Mouse (Mus musculus) intestine, postnatal 0 days (tissue): ENCODE results near the gene Nabp2. TPM values are rescaled to one million over a fixed set of nuclear protein-coding genes. Genes with fewer than 3 reads are reported as not detected.

Source experiments
- ATAC-seq: fragments of 200-750 bp; cut with Nextera tagmentation; 2 replicates; pipeline ENCODE4 v1.8.0; 2017; ENCODE audit warnings: mild to moderate bottlenecking, moderate TSS enrichment, moderate library complexity
- H3K27ac ChIP-seq: fragments of 300-500 bp; sonication (generic); 2 replicates; pipeline ENCODE4 v1.5.1; 2014; ENCODE audit warnings: mild to moderate bottlenecking, low read depth, low read length, moderate library complexity
- H3K27me3 ChIP-seq: fragments of 300-500 bp; sonication (generic); replicated peaks from 2 replicates; pipeline ENCODE4 v1.6.1; 2014; ENCODE audit warnings: low read length, mixed read lengths; ENCODE audit not compliant: control insufficient read depth, insufficient read depth
- H3K36me3 ChIP-seq: fragments of 300-500 bp; sonication (generic); 2 replicates; pipeline ENCODE4 v1.6.1; 2014; ENCODE audit warnings: mild to moderate bottlenecking, moderate library complexity; ENCODE audit not compliant: control insufficient read depth, insufficient read depth
- H3K4me1 ChIP-seq: fragments of 300-500 bp; sonication (generic); replicated peaks from 2 replicates; pipeline ENCODE4 v1.6.1; 2014; ENCODE audit warnings: antibody characterized with exemption, low read length, mixed read lengths; ENCODE audit not compliant: control insufficient read depth, insufficient read depth
- H3K4me2 ChIP-seq: fragments of 300-500 bp; sonication (generic); replicated peaks from 2 replicates; pipeline ENCODE4 v1.6.1; 2014; ENCODE audit warnings: low read depth, mild to moderate bottlenecking, moderate library complexity
- H3K4me3 ChIP-seq: fragments of 300-500 bp; sonication (generic); 2 replicates; pipeline ENCODE4 v1.5.1; 2014; ENCODE audit warnings: low read depth, low read length
- H3K9ac ChIP-seq: fragments of 300-500 bp; sonication (generic); 2 replicates; pipeline ENCODE4 v1.6.1; 2014; ENCODE audit warnings: mild to moderate bottlenecking, low read depth, low read length
- H3K9me3 ChIP-seq: fragments of 300-500 bp; sonication (generic); 2 replicates; pipeline ENCODE4 v1.6.1; 2016; ENCODE audit warnings: mixed run types; ENCODE audit not compliant: control insufficient read depth
- CTCF ChIP-seq: sonication (generic); IDR thresholded peaks from 2 replicates; pipeline ENCODE4 v1.5.1; 2016; ENCODE audit warnings: low read depth, mild to moderate bottlenecking, control low read depth, antibody characterized with exemption, moderate library complexity
- WGBS: fragments of 180-500 bp; shearing (Covaris S2); extraction: QIAGEN DNeasy Blood & Tissue Kit; methylation state at CpG from one replicate; pipeline ENCODE4 v1.1.7; 2014; 5-methylcytosine and 5-hydroxymethylcytosine counted together
- polyA plus RNA-seq: library from polyadenylated mRNA; unstranded; fragments of >200 nt; fragmentation: Nextera tagmentation; extraction: Ambion mirVana; gene quantifications from 2 replicates; pipeline ENCODE4 v1.2.1, GENCODE M21; 2015

Gene Nabp2
- polyA plus RNA-seq, 1 experiment from 2014 or later: 82.5 TPM

DNA sequence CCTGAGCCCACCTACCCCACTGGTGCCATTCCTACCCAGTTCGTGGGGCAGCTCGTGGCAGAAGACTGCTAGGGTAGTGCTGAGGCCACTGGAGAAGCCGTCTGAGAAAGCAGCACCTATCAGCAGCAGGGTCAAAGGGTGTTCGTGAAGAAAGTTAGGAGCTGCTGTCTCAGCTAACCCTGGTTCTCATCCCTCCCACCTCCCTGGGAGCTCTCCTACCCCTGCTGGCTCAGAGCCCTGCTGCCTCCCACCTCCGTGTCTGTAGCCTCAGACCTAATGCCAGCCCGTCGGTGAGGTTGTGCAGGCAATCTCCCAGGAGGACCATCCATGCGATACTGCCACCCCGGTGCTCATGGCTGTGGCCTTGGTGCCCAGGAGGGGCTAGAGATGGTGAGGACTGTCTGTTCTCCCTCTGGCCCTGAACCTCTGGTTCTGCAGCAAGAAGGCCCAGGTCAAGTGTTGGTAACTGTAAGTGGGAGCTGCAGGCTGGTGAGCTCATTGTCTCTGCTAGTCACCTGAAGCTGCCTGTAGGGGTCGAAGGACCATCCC lies 14.5 kb downstream of the Nabp2 start:
- 64% methylated on average over 10 of the region's 10 CpGs for WGBS
- Histone ChIP-seq H3K27ac (0 out of 2 replicates have a peak overlapping the region, but pooled peaks have one; percentile 46), H3K36me3 (peaks cover 38% of the 10 kb centered on the region), H3K9ac (no peak overlapping the region), H3K4me2 (no peak overlapping the region), H3K27me3 (no peaks in the 10 kb centered on the region), H3K4me3 (no peak overlapping the region), H3K9me3 (no peaks in the 10 kb centered on the region), H3K4me1 (0 out of 2 replicates have a peak, but pooled peaks cover 3% of the 10 kb centered on the region)
- TF ChIP-seq CTCF: no peak
- ATAC-seq: no peak

DNA sequence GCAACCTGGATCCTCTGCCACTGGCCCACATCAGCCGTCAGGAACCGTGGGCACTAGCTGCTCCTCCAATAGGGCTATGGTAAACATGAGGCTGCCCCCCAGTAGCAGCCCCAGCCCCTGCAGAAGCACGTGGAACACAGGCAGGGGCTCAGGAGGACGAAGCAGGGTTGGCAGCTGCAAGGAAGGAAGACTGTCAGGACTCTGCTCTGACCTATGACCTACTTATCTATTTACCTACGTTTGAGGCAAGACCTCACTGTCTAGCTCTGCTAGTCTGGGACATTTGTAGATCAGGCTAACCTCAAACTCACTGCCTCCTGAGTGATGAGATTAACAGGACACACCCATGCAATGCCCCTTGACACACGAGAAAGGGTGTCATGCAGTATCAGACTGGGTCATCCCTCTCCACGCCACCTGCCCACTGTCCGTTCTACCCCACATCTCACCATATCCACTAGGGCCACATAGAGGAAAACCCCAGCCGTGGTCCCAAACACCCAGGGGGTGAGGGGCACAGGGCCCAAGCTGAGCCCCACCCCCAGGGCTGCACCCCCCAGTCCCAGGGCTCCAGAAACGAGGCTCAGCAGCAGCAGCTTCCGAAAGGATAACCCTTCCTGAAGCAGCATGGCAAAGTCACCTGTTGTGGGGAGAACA lies 15.1 kb downstream of the Nabp2 start:
- H3K27me3 ChIP-seq: no peaks in the 10 kb centered on the region
- no peak for ATAC-seq
- peak overlapping the region; percentile 46; the same call in 1 of the 2 replicates for H3K27ac ChIP-seq
- TF ChIP-seq CTCF: no peak
- peaks cover 44% of the 10 kb centered on the region for H3K36me3 ChIP-seq
- H3K9ac ChIP-seq: no peak overlapping the region
- no peaks in the 10 kb centered on the region for H3K9me3 ChIP-seq
- 44% methylated on average over 11 of the region's 11 CpGs for WGBS
- no peak overlapping the region for H3K4me2 ChIP-seq
- H3K4me1 ChIP-seq: 0 out of 2 replicates have a peak, but pooled peaks cover 3% of the 10 kb centered on the region
- H3K4me3 ChIP-seq: no peak overlapping the region

DNA sequence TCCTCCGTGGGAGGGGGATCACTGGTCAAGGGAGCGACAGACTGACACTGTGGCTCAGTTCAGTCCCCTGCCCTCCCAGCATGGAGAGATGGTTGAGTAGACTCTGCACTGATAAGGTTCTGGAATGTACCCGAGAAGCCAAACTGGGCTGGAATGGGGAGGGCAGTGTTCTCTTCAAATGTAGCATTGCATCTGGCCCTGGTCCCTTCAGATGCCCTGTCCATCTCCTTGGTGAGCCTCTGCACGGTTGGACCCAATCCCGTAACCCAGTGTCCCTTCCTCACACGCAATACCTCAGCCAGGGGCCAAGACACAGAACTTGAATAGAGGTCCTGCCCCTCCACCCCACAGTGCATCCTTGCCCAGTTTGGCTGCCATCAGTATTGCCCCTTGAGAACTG lies 19.4 kb downstream of the Nabp2 start:
- no peak for TF ChIP-seq CTCF

DNA sequence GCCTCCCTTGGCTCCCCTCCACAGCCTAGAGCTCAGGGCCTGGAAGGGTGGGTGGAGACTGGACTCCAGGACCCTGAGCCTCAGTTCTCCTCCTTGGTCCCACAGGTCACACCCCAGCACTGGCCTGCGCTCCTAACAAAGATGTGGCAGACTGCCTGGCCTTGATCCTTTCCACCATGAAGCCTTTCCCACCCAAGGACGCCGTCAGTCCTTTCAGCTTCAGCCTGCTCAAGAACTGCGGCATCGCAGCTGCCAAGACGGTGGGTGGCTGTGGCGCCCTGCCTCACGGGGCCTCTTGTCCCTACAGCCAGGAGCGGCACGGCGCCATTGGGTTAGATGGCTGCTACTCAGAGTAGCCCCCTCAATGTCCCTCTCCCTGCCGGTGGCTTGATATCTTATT lies 20.9 kb downstream of the Nabp2 start:
- ATAC-seq: no peak
- 88% methylated on average over 12 of the region's 12 CpGs for WGBS
- H3K4me3 ChIP-seq: no peak overlapping the region

More for the DNA sequence above, 19.4 kb downstream of the Nabp2 start:
- ATAC-seq: no peak
- Histone ChIP-seq H3K4me3 (no peak overlapping the region), H3K9me3 (no peaks in the 10 kb centered on the region), H3K9ac (no peak overlapping the region), H3K27ac (0 out of 2 replicates have a peak overlapping the region, but pooled peaks have one; percentile 21), H3K27me3 (no peaks in the 10 kb centered on the region), H3K36me3 (peaks cover 86% of the 10 kb centered on the region), H3K4me1 (0 out of 2 replicates have a peak, but pooled peaks cover 3% of the 10 kb centered on the region), H3K4me2 (no peak overlapping the region)
- 69% methylated on average over 6 of the region's 6 CpGs for WGBS

DNA sequence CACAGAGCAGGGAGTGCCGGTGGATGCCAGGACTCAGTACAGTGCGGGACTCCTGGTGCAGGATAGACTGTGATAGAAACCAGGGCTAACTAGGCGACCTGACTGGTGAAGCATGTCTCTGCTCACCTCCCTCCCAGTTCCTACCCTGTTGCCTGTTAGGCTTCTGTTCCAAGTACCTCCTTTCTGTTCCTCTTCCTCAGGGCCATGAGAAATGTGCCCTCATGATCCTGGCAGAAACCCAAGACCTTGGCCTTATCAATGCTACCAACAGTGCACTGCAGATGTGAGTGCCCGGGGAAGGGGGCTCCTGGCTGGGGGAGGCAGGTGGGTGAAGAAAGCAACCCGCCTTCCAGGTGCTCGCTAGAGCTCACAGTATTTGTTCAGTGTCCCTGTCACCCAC lies 21.7 kb downstream of the Nabp2 start:
- Histone ChIP-seq H3K9ac (no peak overlapping the region), H3K36me3 (peaks cover 89% of the 10 kb centered on the region), H3K27ac (no peak overlapping the region), H3K9me3 (no peaks in the 10 kb centered on the region), H3K4me1 (no peaks in the 10 kb centered on the region), H3K4me2 (no peak overlapping the region), H3K27me3 (no peaks in the 10 kb centered on the region), H3K4me3 (no peak overlapping the region)
- no peak for ATAC-seq
- TF ChIP-seq CTCF: no peak
- WGBS: 85% methylated on average over 6 of the region's 6 CpGs

More for the DNA sequence above, 20.9 kb downstream of the Nabp2 start:
- Histone ChIP-seq H3K36me3 (peaks cover 94% of the 10 kb centered on the region), H3K27me3 (no peaks in the 10 kb centered on the region), H3K27ac (no peak overlapping the region), H3K9me3 (no peaks in the 10 kb centered on the region), H3K4me1 (no peaks in the 10 kb centered on the region), H3K9ac (no peak overlapping the region), H3K4me2 (no peak overlapping the region)
- no peak for TF ChIP-seq CTCF

DNA sequence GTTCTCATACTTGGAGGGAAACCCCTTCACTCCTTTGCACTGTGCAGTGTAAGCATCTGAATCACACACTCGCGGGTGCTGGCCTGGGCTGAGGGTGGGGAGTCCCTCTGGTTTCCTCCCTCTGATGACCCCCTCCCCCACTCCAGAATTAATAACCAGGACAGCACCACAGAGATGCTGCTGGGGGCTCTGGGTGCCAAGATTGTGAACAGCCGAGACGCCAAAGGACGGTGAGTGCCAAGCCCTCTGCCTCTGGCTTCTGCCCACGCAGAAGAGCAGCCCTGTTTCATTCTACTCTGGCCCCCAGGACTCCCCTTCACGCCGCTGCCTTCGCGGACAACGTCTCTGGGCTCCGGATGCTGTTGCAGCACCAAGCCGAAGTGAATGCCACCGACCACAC lies 22.4 kb downstream of the Nabp2 start:
- no peaks in the 10 kb centered on the region for H3K9me3 ChIP-seq
- no peaks in the 10 kb centered on the region for H3K27me3 ChIP-seq
- H3K9ac ChIP-seq: no peak overlapping the region
- TF ChIP-seq CTCF: no peak
- H3K4me1 ChIP-seq: no peaks in the 10 kb centered on the region
- no peak overlapping the region for H3K4me2 ChIP-seq
- no peak for ATAC-seq
- H3K27ac ChIP-seq: no peak overlapping the region
- WGBS: 92% methylated on average over 14 of the region's 14 CpGs
- no peak overlapping the region for H3K4me3 ChIP-seq
- H3K36me3 ChIP-seq: peaks cover 88% of the 10 kb centered on the region
